Mouse (Mus musculus) heart, embryonic 11.5 days (tissue): ENCODE measurements around the gene Abcf2. TPM values are rescaled to one million over a fixed set of nuclear protein-coding genes. Genes with fewer than 3 reads are reported as not detected.

Experiments used
- ATAC-seq: fragments of 200-750 bp; cut with Nextera tagmentation; replicated peaks from 2 replicates; pipeline ENCODE4 v1.8.0; 2017; ENCODE audit warnings: moderate library complexity; ENCODE audit not compliant: insufficient number of reproducible peaks, low FRiP score, low TSS enrichment
- H3K27ac ChIP-seq: fragments of 300-500 bp; sonication (generic); 2 replicates; pipeline ENCODE4 v1.5.1; 2014; ENCODE audit warnings: mild to moderate bottlenecking, low read depth, low read length
- H3K27me3 ChIP-seq: fragments of 300-500 bp; sonication (generic); 2 replicates; pipeline ENCODE4 v1.6.1; 2014; ENCODE audit warnings: mild to moderate bottlenecking, low read length, mixed read lengths; ENCODE audit not compliant: control insufficient read depth, insufficient read depth
- H3K36me3 ChIP-seq: fragments of 300-500 bp; sonication (generic); 2 replicates; pipeline ENCODE4 v1.6.1; 2014; ENCODE audit warnings: mild to moderate bottlenecking, low read length, moderate library complexity, mixed read lengths; ENCODE audit not compliant: control insufficient read depth, insufficient read depth
- H3K4me1 ChIP-seq: fragments of 300-500 bp; sonication (generic); 2 replicates; pipeline ENCODE4 v1.6.1; 2014; ENCODE audit warnings: low read length; ENCODE audit not compliant: control insufficient read depth, insufficient read depth
- H3K4me2 ChIP-seq: fragments of 300-500 bp; sonication (generic); 2 replicates; pipeline ENCODE4 v1.6.1; 2014; ENCODE audit warnings: mild to moderate bottlenecking, moderate library complexity
- H3K4me3 ChIP-seq: fragments of 300-500 bp; sonication (generic); 2 replicates; pipeline ENCODE4 v1.5.1; 2014; ENCODE audit warnings: low read depth, low read length
- H3K9ac ChIP-seq: fragments of 300-500 bp; sonication (generic); 2 replicates; pipeline ENCODE4 v1.6.1; 2014; ENCODE audit warnings: mild to moderate bottlenecking, low read depth, low read length, moderate library complexity
- H3K9me3 ChIP-seq: fragments of 300-500 bp; sonication (generic); replicated peaks from 2 replicates; pipeline ENCODE4 v1.6.1; 2016; ENCODE audit warnings: low read length; ENCODE audit not compliant: control insufficient read depth
- WGBS: fragments of 180-500 bp; shearing (Covaris S2); extraction: QIAGEN DNeasy Blood & Tissue Kit; methylation state at CpG from one replicate; pipeline ENCODE4 v1.1.7; 2014; ENCODE audit not compliant: insufficient replicate concordance; 5-methylcytosine and 5-hydroxymethylcytosine counted together
- polyA plus RNA-seq: library from polyadenylated mRNA; unstranded; fragments of >200 nt; fragmentation: Nextera tagmentation; extraction: Ambion mirVana; gene quantifications from 2 replicates; pipeline ENCODE4 v1.2.1, GENCODE M21; 2014

Abcf2 gene
- polyA plus RNA-seq, 1 experiment from 2014 or later: 78.6 TPM

GRCm38 (mm10) chr5:24534292-24534691, 43.0 kb downstream of the Abcf2 start:
- peaks cover 39% of the 10 kb centered on the region for H3K27me3 ChIP-seq
- 40% methylated on average over 5 of the region's 5 CpGs for WGBS

DNA sequence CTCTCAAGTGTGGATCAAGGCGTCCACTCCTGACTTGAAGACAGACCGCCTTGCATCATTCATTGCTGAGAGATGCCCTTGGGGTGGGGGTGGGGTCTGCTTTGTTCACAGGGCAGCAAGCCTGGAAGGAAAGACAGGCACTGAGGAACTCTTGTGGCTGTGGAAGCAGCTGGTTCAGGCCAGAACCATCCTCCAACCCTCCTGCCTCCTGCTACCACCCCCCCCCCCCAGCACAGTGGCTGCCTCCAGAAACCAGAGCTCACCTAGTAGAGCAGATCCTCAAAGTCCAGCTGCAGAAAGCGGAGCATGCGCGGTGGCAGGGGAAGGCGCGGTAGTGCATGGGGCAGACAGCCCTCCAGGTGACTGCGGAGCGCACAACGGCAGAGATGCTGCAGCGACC, 43.9 kb downstream of the Abcf2 start:
- H3K4me2 ChIP-seq: no peak overlapping the region
- H3K9ac ChIP-seq: no peak overlapping the region
- H3K4me3 ChIP-seq: no peak overlapping the region
- peaks cover 48% of the 10 kb centered on the region for H3K27me3 ChIP-seq
- H3K27ac ChIP-seq: no peak overlapping the region
- no peak for ATAC-seq
- WGBS: 43% methylated on average over 11 of the region's 11 CpGs
- H3K4me1 ChIP-seq: no peaks in the 10 kb centered on the region
- no peaks in the 10 kb centered on the region for H3K36me3 ChIP-seq
- no peaks in the 10 kb centered on the region for H3K9me3 ChIP-seq

More at GRCm38 (mm10) chr5:24534292-24534691, 43.0 kb downstream of the Abcf2 start:
- Histone ChIP-seq H3K36me3 (no peaks in the 10 kb centered on the region), H3K27ac (no peak overlapping the region), H3K4me1 (no peaks in the 10 kb centered on the region; the same call in 1 of the 2 replicates), H3K4me3 (no peak overlapping the region), H3K9me3 (no peaks in the 10 kb centered on the region), H3K9ac (no peak overlapping the region), H3K4me2 (no peak overlapping the region)
- ATAC-seq: no peak

DNA sequence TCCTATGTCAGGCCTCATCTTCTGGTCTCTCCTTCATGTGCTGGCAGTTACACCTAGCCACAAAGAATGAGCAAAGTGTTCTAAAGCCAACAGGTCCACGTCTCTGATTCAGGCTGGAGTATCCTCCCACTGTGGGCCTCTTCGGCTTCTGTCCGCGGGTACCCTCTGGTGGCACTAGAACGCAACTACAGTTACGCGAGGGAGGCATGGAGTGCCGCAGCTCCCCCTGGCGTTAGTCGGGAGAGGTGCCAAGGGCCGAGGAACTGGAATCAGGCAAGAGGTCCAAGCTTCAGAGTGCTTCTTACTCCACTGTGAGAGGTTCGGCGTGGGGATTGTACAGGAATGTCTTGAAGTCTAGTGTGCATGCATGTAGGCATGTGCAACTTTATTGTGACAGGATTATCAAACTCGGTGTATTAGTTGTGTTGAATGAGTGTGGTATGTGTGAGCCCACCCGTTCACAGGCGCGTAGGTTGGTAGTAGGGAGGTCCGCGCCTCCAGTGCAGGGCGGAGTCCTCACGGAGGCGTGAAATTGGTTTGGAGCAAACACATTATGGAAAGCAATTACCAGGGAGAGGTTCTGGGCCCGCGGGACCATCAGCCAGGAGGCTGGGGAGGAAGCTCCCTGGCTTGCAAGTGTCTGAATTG, 47.1 kb downstream of the Abcf2 start:
- H3K4me2 ChIP-seq: no peak overlapping the region
- WGBS: 15% methylated on average over 24 of the region's 24 CpGs
- H3K36me3 ChIP-seq: no peaks in the 10 kb centered on the region
- H3K9ac ChIP-seq: no peak overlapping the region
- no peak for ATAC-seq
- peaks cover 8% of the 10 kb centered on the region for H3K4me1 ChIP-seq
- no peak overlapping the region for H3K4me3 ChIP-seq
- H3K27ac ChIP-seq: no peak overlapping the region
- H3K9me3 ChIP-seq: no peaks in the 10 kb centered on the region
- peaks cover 75% of the 10 kb centered on the region for H3K27me3 ChIP-seq

GRCm38 (mm10) chr5:24527780-24528179, 49.5 kb downstream of the Abcf2 start:
- Histone ChIP-seq H3K4me3 (no peak overlapping the region), H3K9me3 (no peaks in the 10 kb centered on the region), H3K27ac (no peak overlapping the region), H3K27me3 (peaks cover 84% of the 10 kb centered on the region), H3K36me3 (no peaks in the 10 kb centered on the region), H3K9ac (no peak overlapping the region), H3K4me2 (no peak overlapping the region), H3K4me1 (peaks cover 8% of the 10 kb centered on the region)
- no peak for ATAC-seq
- WGBS: 17% methylated on average over 6 of the region's 6 CpGs

- Histone ChIP-seq H3K4me1 (peaks cover 8% of the 10 kb centered on the region), H3K27ac (no peak within 1 kb of the TSS), H3K36me3 (no peaks in the 10 kb centered on the region), H3K4me3 (peak within 1 kb of the TSS; percentile 51), H3K9ac (peak within 1 kb of the TSS; percentile 46; the same call in 1 of the 2 replicates), H3K9me3 (no peaks in the 10 kb centered on the region), H3K27me3 (peaks cover 87% of the 10 kb centered on the region), H3K4me2 (peak within 1 kb of the TSS; percentile 85)
- under 1% methylated on average over 35 of the region's 49 CpGs for WGBS
- no peak for ATAC-seq
These were observed 50.4 kb downstream of the Abcf2 start, which contains the start of gene Gbx1 for GRCm38 (mm10) chr5:24526889-24527230. TSS of gene Gbx1 (minus strand) at chr5:24527202.

GRCm38 (mm10) chr5:24526190-24526888, 50.9 kb downstream of the Abcf2 start:
- H3K4me1 ChIP-seq: peaks cover 8% of the 10 kb centered on the region
- ATAC-seq: no peak
- H3K4me3 ChIP-seq: peak overlapping the region; percentile 51
- H3K27me3 ChIP-seq: peaks cover 86% of the 10 kb centered on the region
- H3K36me3 ChIP-seq: no peaks in the 10 kb centered on the region
- no peaks in the 10 kb centered on the region for H3K9me3 ChIP-seq
- no peak overlapping the region for H3K9ac ChIP-seq
- H3K4me2 ChIP-seq: peak overlapping the region; percentile 85
- under 1% methylated on average over 78 of the region's 109 CpGs for WGBS
- H3K27ac ChIP-seq: no peak overlapping the region

GRCm38 (mm10) chr5:24525360-24526189, 51.7 kb downstream of the Abcf2 start:
- peaks cover 8% of the 10 kb centered on the region for H3K4me1 ChIP-seq
- H3K4me2 ChIP-seq: peak overlapping the region; percentile 85
- H3K36me3 ChIP-seq: no peaks in the 10 kb centered on the region
- no peak overlapping the region for H3K27ac ChIP-seq
- WGBS: 5% methylated on average over 34 of the region's 34 CpGs
- H3K4me3 ChIP-seq: peak overlapping the region; percentile 51
- H3K9ac ChIP-seq: no peak overlapping the region
- peaks cover 81% of the 10 kb centered on the region for H3K27me3 ChIP-seq
- no peaks in the 10 kb centered on the region for H3K9me3 ChIP-seq
- no peak for ATAC-seq

GRCm38 (mm10) chr5:24524522-24524921, 52.7 kb downstream of the Abcf2 start:
- no peak for ATAC-seq
- no peak overlapping the region for H3K4me2 ChIP-seq
- no peak overlapping the region for H3K27ac ChIP-seq
- H3K27me3 ChIP-seq: peaks cover 82% of the 10 kb centered on the region
- H3K4me3 ChIP-seq: no peak overlapping the region
- H3K36me3 ChIP-seq: no peaks in the 10 kb centered on the region
- peaks cover 8% of the 10 kb centered on the region for H3K4me1 ChIP-seq
- WGBS: 26% methylated on average over 4 of the region's 4 CpGs
- no peak overlapping the region for H3K9ac ChIP-seq
- H3K9me3 ChIP-seq: no peaks in the 10 kb centered on the region
